Mouse (Mus musculus) heart, adult 9 months (tissue): ENCODE data around the gene Hs6st1.

ENCODE experiments used
- DNase-seq, 2 experiments: peaks; one replicate each; pipeline ENCODE4 v3.0.0; 2022; ENCODE audit warnings: low spot score in 2 of 2

Gene Hs6st1

GRCm38 (mm10) chr1:36085069-36085468 is 16.9 kb downstream of the Hs6st1 start:
- no peak for DNase-seq

- DNase-seq: no peak
Measured at GRCm38 (mm10) chr1:36088367-36088766, 20.2 kb downstream of the Hs6st1 start.

- DNase-seq: no peak
Measured at GRCm38 (mm10) chr1:36089481-36089880, 21.3 kb downstream of the Hs6st1 start.

GRCm38 (mm10) chr1:36090011-36090721 is 22.0 kb downstream of the Hs6st1 start:
- DNase-seq: no peak

- no peak for DNase-seq
Measured at GRCm38 (mm10) chr1:36090722-36091110, 22.5 kb downstream of the Hs6st1 start.

GRCm38 (mm10) chr1:36091246-36091645 is 23.0 kb downstream of the Hs6st1 start:
- no peak for DNase-seq

- no peak for DNase-seq
Measured at GRCm38 (mm10) chr1:36093741-36094140, 25.5 kb downstream of the Hs6st1 start.

- no peak for DNase-seq
Measured at GRCm38 (mm10) chr1:36095423-36096272, 27.4 kb downstream of the Hs6st1 start.

- DNase-seq: peak in 1 of 2 experiments; percentile 22
Measured at GRCm38 (mm10) chr1:36098432-36098831, 30.2 kb downstream of the Hs6st1 start.

- no peak for DNase-seq
Measured at GRCm38 (mm10) chr1:36100371-36100770, 32.2 kb downstream of the Hs6st1 start.

- DNase-seq: no peak
Measured at GRCm38 (mm10) chr1:36105917-36106706, 37.9 kb downstream of the Hs6st1 start.

- no peak for DNase-seq
Measured at GRCm38 (mm10) chr1:36109987-36110386, 41.8 kb downstream of the Hs6st1 start.

GRCm38 (mm10) chr1:36112665-36113064 is 44.5 kb downstream of the Hs6st1 start:
- no peak for DNase-seq

GRCm38 (mm10) chr1:36113670-36114069 is 45.5 kb downstream of the Hs6st1 start:
- no peak for DNase-seq

- no peak for DNase-seq
Measured at GRCm38 (mm10) chr1:36114844-36115243, 46.6 kb downstream of the Hs6st1 start.

GRCm38 (mm10) chr1:36116488-36116887 is 48.3 kb downstream of the Hs6st1 start:
- DNase-seq: no peak

GRCm38 (mm10) chr1:36118061-36118685 is 50.0 kb downstream of the Hs6st1 start:
- no peak for DNase-seq

- DNase-seq: no peak
Measured at GRCm38 (mm10) chr1:36118958-36119357, 50.8 kb downstream of the Hs6st1 start.

GRCm38 (mm10) chr1:36119426-36119825 is 51.2 kb downstream of the Hs6st1 start:
- no peak for DNase-seq

GRCm38 (mm10) chr1:36121172-36121571 is 53.0 kb downstream of the Hs6st1 start:
- no peak for DNase-seq

GRCm38 (mm10) chr1:36125076-36125475 is 56.9 kb downstream of the Hs6st1 start:
- DNase-seq: no peak

- DNase-seq: peak; percentile 32 to 36
Measured at GRCm38 (mm10) chr1:36129126-36129525, 60.9 kb downstream of the Hs6st1 start.
